Mouse (Mus musculus) embryonic fibroblast, embryonic 13.5 days (primary cell): Measurements from ENCODE around the gene Psme4.

Experiments
- CTCF ChIP-seq: IDR thresholded peaks from 2 replicates; pipeline ENCODE4 v1.5.1; 2011; ENCODE audit warnings: mild to moderate bottlenecking, control low read depth, low read length, moderate library complexity, borderline replicate concordance; ENCODE audit not compliant: insufficient read depth
- POLR2A ChIP-seq: IDR thresholded peaks from 2 replicates; pipeline ENCODE4 v1.6.1; 2011; ENCODE audit warnings: low read depth, mild to moderate bottlenecking, control low read depth, low read length, moderate library complexity

DNA sequence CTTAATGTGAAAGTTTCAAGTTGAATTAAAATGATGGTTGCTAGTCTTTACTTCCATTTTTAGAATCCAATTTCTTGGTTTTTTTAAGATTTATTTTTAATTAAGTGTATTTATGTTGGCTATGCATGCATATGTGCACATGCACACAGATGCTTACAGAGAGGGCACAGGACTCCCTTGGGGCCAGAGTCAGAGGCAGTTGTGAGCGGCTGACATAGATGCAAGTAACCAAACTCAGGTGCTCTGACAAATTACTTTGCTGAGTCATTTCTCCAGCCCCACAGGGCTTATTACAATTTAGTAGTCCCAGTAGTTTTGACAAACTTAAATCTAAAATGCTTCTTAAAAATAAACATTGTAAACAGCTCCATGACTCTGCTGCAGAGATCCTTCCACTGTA, 10.1 kb downstream of the Psme4 start:
- no peak for TF ChIP-seq CTCF
- TF ChIP-seq POLR2A, result no peak
